Mouse (Mus musculus) kidney, adult 2 months (tissue): ENCODE data around the gene Frmd4a. TPM values are rescaled to one million over a fixed set of nuclear protein-coding genes. Genes with fewer than 3 reads are reported as not detected.
A peak's percentile ranks its signal among the peaks of the same experiment; 100 is the strongest.

Experiments used
- DNase-seq: peaks from one replicate; pipeline ENCODE4 v3.0.0; 2021
- H3K27ac ChIP-seq: fragments of 200-500 bp; 2 replicates; pipeline ENCODE4 v1.5.1; 2012; ENCODE audit warnings: low read depth, low read length, control low read depth, inconsistent platforms; ENCODE audit not compliant: insufficient read depth
- H3K27me3 ChIP-seq: fragments of 200-500 bp; replicated peaks from 2 replicates; pipeline ENCODE4 v1.6.1; 2012; ENCODE audit warnings: mild to moderate bottlenecking, moderate library complexity, low read length, inconsistent platforms; ENCODE audit not compliant: control insufficient read depth, insufficient read depth
- H3K36me3 ChIP-seq: fragments of 200-500 bp; 2 replicates; pipeline ENCODE4 v1.6.1; 2012; ENCODE audit warnings: mild to moderate bottlenecking, moderate library complexity, low read length, inconsistent platforms; ENCODE audit not compliant: control insufficient read depth, insufficient read depth
- H3K4me1 ChIP-seq: fragments of 200-500 bp; 2 replicates; pipeline ENCODE4 v1.6.1; 2011; ENCODE audit warnings: low read length; ENCODE audit not compliant: control insufficient read depth, insufficient read depth
- H3K4me3 ChIP-seq: fragments of 200-500 bp; 2 replicates; pipeline ENCODE4 v1.5.1; 2011; ENCODE audit warnings: mild to moderate bottlenecking, low read depth, low read length, control low read depth; ENCODE audit not compliant: insufficient read depth
- CTCF ChIP-seq: fragments of 200-500 bp; conservative IDR thresholded peaks from 2 replicates; pipeline ENCODE4 v1.5.1; 2011; ENCODE audit warnings: low read depth, mild to moderate bottlenecking, control low read depth, low read length, moderate library complexity, mixed read lengths; ENCODE audit not compliant: insufficient read depth, insufficient read length
- POLR2A ChIP-seq: fragments of 200-500 bp; IDR thresholded peaks from one replicate; pipeline ENCODE4 v1.6.1; 2011; ENCODE audit warnings: low read depth, low read length, control low read depth
- WGBS: fragments of 180-500 bp; shearing (Covaris S2); methylation state at CpG from one replicate; pipeline ENCODE4 v1.1.7; 2018; 5-methylcytosine and 5-hydroxymethylcytosine counted together
- polyA plus RNA-seq: library from polyadenylated mRNA; depleted of rRNA; stranded (reverse); fragments of >200 nt; gene quantifications from 2 replicates; pipeline ENCODE4 v1.2.3, GENCODE M21; 2012

Frmd4a gene
- polyA plus RNA-seq, 1 experiment, result 5.8 TPM

DNA sequence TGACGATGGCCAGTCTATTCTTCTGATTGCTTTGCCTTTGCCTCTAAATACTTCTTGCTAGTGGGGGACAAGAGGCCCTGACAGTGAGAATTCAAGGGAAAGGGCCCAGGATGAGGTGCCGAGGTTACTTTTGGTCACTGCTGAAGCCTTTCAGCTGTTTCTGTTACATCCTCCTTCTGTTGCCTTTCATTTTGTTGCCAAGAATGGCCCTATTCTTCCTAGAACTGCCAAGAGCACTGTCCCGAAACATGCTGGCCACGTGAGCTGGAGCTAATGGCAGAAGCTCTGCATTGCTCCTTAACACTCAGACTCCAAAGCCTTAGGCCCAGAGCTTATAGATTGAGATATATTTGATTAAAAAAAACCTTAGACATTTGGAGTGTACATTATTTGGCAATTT lies 178.5 kb downstream of the Frmd4a start:
- 83% methylated on average over 4 of the region's 4 CpGs for WGBS
- H3K27me3 ChIP-seq, result no peaks in the 10 kb centered on the region
- H3K36me3 ChIP-seq, result no peaks in the 10 kb centered on the region
- H3K4me3 ChIP-seq, result no peak overlapping the region
- H3K27ac ChIP-seq, result no peak overlapping the region
- TF ChIP-seq CTCF (no peak), POLR2A (no peak)
- DNase-seq, result peak; percentile 9
- H3K4me1 ChIP-seq, result no peaks in the 10 kb centered on the region

DNA sequence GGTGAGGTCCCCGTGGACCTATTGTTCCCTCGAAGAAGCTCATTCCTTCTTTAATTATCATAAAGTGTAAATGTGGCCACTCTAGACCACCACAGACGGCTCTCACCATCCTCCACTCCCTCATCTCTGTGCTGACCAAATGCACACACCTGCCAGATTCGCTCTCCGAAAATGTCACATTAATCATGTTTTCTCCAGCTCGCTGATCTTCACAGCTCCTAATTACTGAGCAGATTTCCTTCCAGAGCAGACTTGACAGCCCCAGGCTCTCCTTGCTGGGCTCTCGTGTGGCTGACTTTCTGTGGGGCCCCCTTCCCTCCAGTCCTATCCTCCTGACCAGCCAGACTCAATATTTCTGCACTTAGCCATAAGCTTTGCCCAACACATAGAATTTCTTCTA lies 191.7 kb downstream of the Frmd4a start:
- Histone ChIP-seq H3K4me1 (no peaks in the 10 kb centered on the region), H3K4me3 (no peak overlapping the region), H3K36me3 (no peaks in the 10 kb centered on the region), H3K27ac (no peak overlapping the region), H3K27me3 (no peaks in the 10 kb centered on the region)
- 35% methylated on average over 7 of the region's 7 CpGs for WGBS
- no peak for DNase-seq
- TF ChIP-seq POLR2A, result no peak

DNA sequence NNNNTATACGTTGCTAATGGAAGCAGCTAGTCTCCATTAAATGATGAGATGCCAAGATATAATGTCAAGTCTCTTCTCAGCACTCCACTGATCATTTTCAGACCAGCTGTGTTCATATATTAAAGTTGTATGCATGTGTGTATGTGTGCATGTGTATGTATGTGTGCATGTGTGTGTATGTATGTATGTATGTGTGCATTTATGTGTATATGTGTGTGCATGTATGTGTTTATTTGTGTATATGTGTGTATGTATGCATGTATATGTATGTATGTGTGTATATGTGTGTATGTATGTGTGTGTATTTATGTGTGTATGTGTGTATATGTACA lies 204.9 kb downstream of the Frmd4a start:
- no peak for DNase-seq
- TF ChIP-seq POLR2A (no peak), CTCF (no peak)
- H3K27me3 ChIP-seq, result no peaks in the 10 kb centered on the region; the same call in 1 of the 2 replicates
- no peak overlapping the region for H3K4me3 ChIP-seq
- 2% methylated on average over 1 of the region's 1 CpGs for WGBS
- no peak overlapping the region for H3K27ac ChIP-seq
- no peaks in the 10 kb centered on the region for H3K36me3 ChIP-seq
- H3K4me1 ChIP-seq, result no peaks in the 10 kb centered on the region

DNA sequence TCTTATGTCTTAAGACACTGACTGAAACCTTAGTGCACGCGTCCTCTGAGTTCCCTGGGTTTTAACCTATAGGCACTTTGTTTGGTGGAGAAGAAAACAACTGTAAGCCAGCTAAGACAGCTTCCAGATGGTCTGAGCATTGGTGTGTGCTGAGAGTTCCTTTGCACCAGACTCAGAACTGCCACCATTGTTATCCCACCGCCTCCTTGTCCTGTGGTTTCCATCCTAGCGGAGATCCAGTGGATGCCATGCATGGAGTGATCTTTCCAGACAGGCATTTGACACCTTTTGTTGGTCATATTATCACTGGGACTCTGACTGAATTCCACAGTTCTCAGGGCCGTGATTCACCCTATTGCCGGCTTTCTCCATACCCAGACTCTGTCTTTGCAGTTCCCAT lies 205.8 kb downstream of the Frmd4a start:
- TF ChIP-seq CTCF (no peak), POLR2A (no peak)
- no peaks in the 10 kb centered on the region for H3K36me3 ChIP-seq
- H3K4me3 ChIP-seq, result no peak overlapping the region
- no peaks in the 10 kb centered on the region for H3K4me1 ChIP-seq
- 97% methylated on average over 6 of the region's 6 CpGs for WGBS
- DNase-seq, result no peak
- H3K27ac ChIP-seq, result no peak overlapping the region
- H3K27me3 ChIP-seq, result no peaks in the 10 kb centered on the region; the same call in 1 of the 2 replicates

DNA sequence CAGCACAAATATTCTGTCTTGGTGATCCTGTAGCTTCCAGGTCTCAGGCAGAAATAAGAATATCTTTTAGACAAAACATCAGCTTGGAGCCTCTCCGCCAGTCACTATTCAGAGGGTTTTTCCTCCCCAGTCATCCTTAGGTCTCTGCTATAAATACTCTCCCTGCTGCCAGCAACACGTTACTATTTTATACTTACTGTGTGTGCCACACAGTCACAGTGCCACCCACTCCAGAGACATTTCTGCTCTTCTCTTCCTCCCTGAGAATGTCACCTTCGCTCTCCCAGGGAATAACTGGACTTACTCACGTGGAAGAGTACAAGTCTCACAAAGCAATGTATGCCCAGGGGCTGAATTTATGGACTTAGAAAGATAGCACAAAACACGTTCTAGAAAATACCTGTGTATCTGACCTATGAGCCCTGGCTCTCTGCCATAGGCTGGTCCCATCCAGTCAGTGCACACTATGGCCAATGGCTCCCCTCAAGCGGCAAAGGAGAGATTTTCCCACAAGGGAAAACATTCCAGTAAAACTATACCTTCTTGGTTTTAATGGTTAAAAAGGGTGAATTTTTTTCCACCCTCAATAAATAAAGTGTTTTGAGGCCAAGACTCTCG lies 209.5 kb downstream of the Frmd4a start:
- Histone ChIP-seq H3K4me3 (no peak overlapping the region), H3K36me3 (no peaks in the 10 kb centered on the region), H3K4me1 (no peaks in the 10 kb centered on the region), H3K27me3 (no peaks in the 10 kb centered on the region), H3K27ac (no peak overlapping the region)
- TF ChIP-seq CTCF (no peak), POLR2A (no peak)
- WGBS, result 51% methylated on average over 7 of the region's 7 CpGs
- DNase-seq, result no peak

DNA sequence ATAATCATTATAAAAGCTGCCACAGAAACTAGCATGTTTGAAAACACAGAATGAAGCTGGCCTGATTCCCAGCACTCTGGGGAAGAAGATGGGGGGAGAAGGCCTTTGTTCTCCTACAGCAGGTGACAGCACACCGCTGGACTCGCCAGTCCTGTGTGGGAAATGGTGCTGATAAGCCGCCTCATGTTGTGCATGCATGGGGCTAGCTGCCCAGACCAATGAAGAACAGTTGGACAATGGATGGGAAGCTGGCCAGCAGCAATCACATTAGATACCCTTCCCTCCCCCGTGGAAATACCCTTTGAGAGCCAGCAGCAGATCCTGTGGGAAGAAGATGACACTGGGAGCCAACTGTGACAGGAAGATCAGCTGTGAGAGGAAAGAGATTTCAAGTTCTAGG lies 210.0 kb downstream of the Frmd4a start:
- Histone ChIP-seq H3K36me3 (no peaks in the 10 kb centered on the region), H3K4me1 (no peaks in the 10 kb centered on the region), H3K27ac (no peak overlapping the region), H3K27me3 (no peaks in the 10 kb centered on the region), H3K4me3 (no peak overlapping the region)
- TF ChIP-seq POLR2A, result no peak
- 53% methylated on average over 4 of the region's 4 CpGs for WGBS
- peak; percentile 56 for DNase-seq

DNA sequence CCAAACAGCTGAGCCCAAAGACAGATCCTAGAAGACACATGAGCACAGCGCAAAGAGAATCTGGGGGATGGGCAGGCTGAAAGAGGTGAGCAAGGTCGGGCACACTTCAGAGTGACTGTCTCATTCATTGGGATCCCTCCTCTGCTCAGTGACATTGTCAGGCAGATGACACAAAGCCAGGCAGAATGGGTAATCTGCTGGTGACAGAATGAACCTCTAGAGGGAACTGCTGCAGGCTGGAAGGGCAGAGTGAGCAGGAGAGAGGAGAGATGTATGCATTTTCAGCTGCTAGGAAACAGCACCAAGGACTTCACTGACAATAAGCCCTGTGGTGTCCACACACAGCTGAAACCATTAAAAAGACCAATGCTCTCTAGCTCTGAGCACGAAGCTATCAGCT lies 211.0 kb downstream of the Frmd4a start:
- Histone ChIP-seq H3K36me3 (no peaks in the 10 kb centered on the region), H3K27me3 (no peaks in the 10 kb centered on the region), H3K27ac (no peak overlapping the region), H3K4me3 (no peak overlapping the region), H3K4me1 (no peaks in the 10 kb centered on the region)
- WGBS, result 53% methylated on average over 3 of the region's 3 CpGs
- no peak for DNase-seq
- TF ChIP-seq POLR2A, result no peak
- no peak for TF ChIP-seq CTCF

DNA sequence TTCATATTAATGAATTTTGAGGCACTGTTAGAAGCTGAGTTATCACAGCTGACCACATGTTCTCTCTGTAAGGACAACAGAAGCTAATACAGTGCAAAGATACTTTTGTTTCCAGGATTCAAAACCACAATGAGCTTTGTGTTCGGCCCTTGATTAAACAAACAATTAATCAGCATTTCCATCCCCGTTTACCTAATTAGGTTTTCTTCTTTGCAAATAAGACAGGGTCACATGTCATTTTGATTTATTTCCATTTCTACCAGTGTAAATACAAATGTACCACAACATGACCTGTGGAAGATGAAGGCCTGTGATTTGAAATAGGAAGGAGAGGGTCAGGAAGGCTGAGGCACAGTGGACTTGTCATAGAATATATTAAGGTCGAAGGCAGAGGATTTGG lies 214.8 kb downstream of the Frmd4a start:
- WGBS, result 41% methylated on average over 3 of the region's 3 CpGs
- no peaks in the 10 kb centered on the region for H3K36me3 ChIP-seq

More for the DNA sequence above, 214.8 kb downstream of the Frmd4a start:
- TF ChIP-seq CTCF (no peak), POLR2A (no peak)
- no peak overlapping the region for H3K27ac ChIP-seq
- H3K4me1 ChIP-seq, result no peaks in the 10 kb centered on the region
- no peak overlapping the region for H3K4me3 ChIP-seq
- H3K27me3 ChIP-seq, result no peaks in the 10 kb centered on the region
- DNase-seq, result no peak
